Mouse (Mus musculus) heart, embryonic 12.5 days (tissue): ENCODE data around the gene Rdh9. TPM values are rescaled to one million over a fixed set of nuclear protein-coding genes. Genes with fewer than 3 reads are reported as not detected.
"Not testable (repeated sequence)": the region's sequence is repeated elsewhere in the genome, so short reads cannot be mapped to it uniquely, and the experiment has no call there.

Experiments used
- ATAC-seq: fragments of 200-750 bp; cut with Nextera tagmentation; 2 replicates; pipeline ENCODE4 v1.8.0; 2017; ENCODE audit warnings: moderate TSS enrichment, moderate library complexity; ENCODE audit not compliant: insufficient number of reproducible peaks, low FRiP score
- H3K27ac ChIP-seq: fragments of 300-500 bp; sonication (generic); 2 replicates; pipeline ENCODE4 v1.5.1; 2016; ENCODE audit warnings: mild to moderate bottlenecking, moderate library complexity; ENCODE audit not compliant: poor library complexity, severe bottlenecking
- H3K27me3 ChIP-seq: fragments of 300-500 bp; sonication (generic); replicated peaks from 2 replicates; pipeline ENCODE4 v1.6.1; 2016; ENCODE audit warnings: mild to moderate bottlenecking, moderate library complexity
- H3K36me3 ChIP-seq: fragments of 300-500 bp; sonication (generic); 2 replicates; pipeline ENCODE4 v1.6.1; 2016; ENCODE audit warnings: mild to moderate bottlenecking, moderate library complexity
- H3K4me1 ChIP-seq: fragments of 300-500 bp; sonication (generic); replicated peaks from 2 replicates; pipeline ENCODE4 v1.6.1; 2016; ENCODE audit warnings: mild to moderate bottlenecking
- H3K4me2 ChIP-seq: fragments of 300-500 bp; sonication (generic); 2 replicates; pipeline ENCODE4 v1.6.1; 2016; ENCODE audit warnings: mild to moderate bottlenecking, moderate library complexity
- H3K4me3 ChIP-seq: fragments of 300-500 bp; sonication (generic); 2 replicates; pipeline ENCODE4 v1.5.1; 2016; ENCODE audit warnings: mild to moderate bottlenecking
- H3K9ac ChIP-seq: fragments of 300-500 bp; sonication (generic); 2 replicates; pipeline ENCODE4 v1.6.1; 2016; ENCODE audit warnings: mild to moderate bottlenecking, moderate library complexity
- H3K9me3 ChIP-seq: fragments of 300-500 bp; sonication (generic); replicated peaks from 2 replicates; pipeline ENCODE4 v1.6.1; 2016; ENCODE audit warnings: mild to moderate bottlenecking, moderate library complexity
- WGBS: fragments of 180-500 bp; shearing (Covaris S2); methylation state at CpG from one replicate; pipeline ENCODE4 v1.1.7; 2016; 5-methylcytosine and 5-hydroxymethylcytosine counted together
- polyA plus RNA-seq: library from polyadenylated mRNA; unstranded; fragments of >200 nt; fragmentation: Nextera tagmentation; extraction: Ambion mirVana; gene quantifications from 2 replicates; pipeline ENCODE4 v1.2.1, GENCODE M21; 2016

The Rdh9 gene
- polyA plus RNA-seq, 1 experiment from 2014 or later, result 0.10 TPM

GRCm38 (mm10) chr10:127759181-127760110 lies 16.7 kb upstream of the Rdh9 start, which contains the start of the genes Rdh1 and Rdh16f1:
Gene Rdh1 (plus strand): TSS chr10:127759721.
Gene Rdh16f1 (plus strand): TSS chr10:127759787.
- no peak for ATAC-seq
- Histone ChIP-seq H3K4me2 (no peak within 1 kb of the TSS), H3K27me3 (no peaks in the 10 kb centered on the region; the same call in 1 of the 2 replicates), H3K36me3 (no peaks in the 10 kb centered on the region), H3K9ac (no peak within 1 kb of the TSS), H3K27ac (no peak within 1 kb of the TSS), H3K4me1 (peaks cover 14% of the 10 kb centered on the region; the same call in 1 of the 2 replicates), H3K9me3 (peaks cover 6% of the 10 kb centered on the region; the same call in 1 of the 2 replicates), H3K4me3 (no peak within 1 kb of the TSS)
- WGBS, result 64% methylated on average over 9 of the region's 9 CpGs

GRCm38 (mm10) chr10:127762926-127763325 lies 13.3 kb upstream of the Rdh9 start:
- H3K27me3 ChIP-seq, H3K9ac ChIP-seq, H3K27ac ChIP-seq, ATAC-seq, H3K9me3 ChIP-seq, H3K36me3 ChIP-seq, H3K4me3 ChIP-seq, H3K4me1 ChIP-seq, H3K4me2 ChIP-seq: not testable (repeated sequence)
- 85% methylated on average over 10 of the region's 10 CpGs for WGBS

- Histone ChIP-seq H3K4me3 (no peak overlapping the region), H3K9ac (no peak overlapping the region), H3K27me3 (no peaks in the 10 kb centered on the region; the same call in 1 of the 2 replicates), H3K4me2 (no peak overlapping the region), H3K4me1 (no peaks in the 10 kb centered on the region), H3K9me3 (no peaks in the 10 kb centered on the region), H3K27ac (no peak overlapping the region), H3K36me3 (no peaks in the 10 kb centered on the region)
- ATAC-seq, result no peak
- 68% methylated on average over 12 of the region's 12 CpGs for WGBS
Measured at GRCm38 (mm10) chr10:127763914-127764680, 12.1 kb upstream of the Rdh9 start.

- 61% methylated on average over 1 of the region's 1 CpGs for WGBS
- no peak for ATAC-seq
- Histone ChIP-seq H3K9me3 (no peaks in the 10 kb centered on the region), H3K4me1 (no peaks in the 10 kb centered on the region), H3K27me3 (no peaks in the 10 kb centered on the region; the same call in 1 of the 2 replicates), H3K36me3 (no peaks in the 10 kb centered on the region), H3K9ac (no peak overlapping the region), H3K4me3 (no peak overlapping the region), H3K4me2 (no peak overlapping the region), H3K27ac (no peak overlapping the region)
Measured at GRCm38 (mm10) chr10:127766564-127766963, 9.6 kb upstream of the Rdh9 start.

GRCm38 (mm10) chr10:127782321-127782720 lies 6.1 kb downstream of the Rdh9 start:
- not testable (repeated sequence) for H3K9ac ChIP-seq, H3K9me3 ChIP-seq, H3K27ac ChIP-seq, H3K4me3 ChIP-seq, ATAC-seq, H3K4me1 ChIP-seq, H3K27me3 ChIP-seq, H3K4me2 ChIP-seq, H3K36me3 ChIP-seq
- 92% methylated on average over 17 of the region's 17 CpGs for WGBS

- H3K27ac ChIP-seq, H3K9ac ChIP-seq, H3K36me3 ChIP-seq, H3K4me3 ChIP-seq, H3K4me1 ChIP-seq, H3K27me3 ChIP-seq, H3K4me2 ChIP-seq, ATAC-seq: not testable (repeated sequence)
- WGBS, result 88% methylated on average over 1 of the region's 1 CpGs
- H3K9me3 ChIP-seq, result peaks cover 11% of the 10 kb centered on the region; the same call in 1 of the 2 replicates
Measured at GRCm38 (mm10) chr10:127785411-127785810, 9.2 kb downstream of the Rdh9 start.

GRCm38 (mm10) chr10:127799295-127799694 lies 23.1 kb downstream of the Rdh9 start:
- H3K9me3 ChIP-seq, result peaks cover 12% of the 10 kb centered on the region
- H3K4me3 ChIP-seq, result no peak overlapping the region
- ATAC-seq, result no peak
- H3K27ac ChIP-seq, result no peak overlapping the region
- no peaks in the 10 kb centered on the region for H3K4me1 ChIP-seq
- WGBS, result 77% methylated on average over 1 of the region's 1 CpGs
- H3K27me3 ChIP-seq, result no peaks in the 10 kb centered on the region
- no peaks in the 10 kb centered on the region for H3K36me3 ChIP-seq
- no peak overlapping the region for H3K9ac ChIP-seq
- no peak overlapping the region for H3K4me2 ChIP-seq

GRCm38 (mm10) chr10:127800891-127801290 lies 24.7 kb downstream of the Rdh9 start, which contains the start of gene Rdh16:
Gene Rdh16 (plus strand): TSS chr10:127801152.
- Histone ChIP-seq H3K27ac (no peak within 1 kb of the TSS), H3K4me1 (no peaks in the 10 kb centered on the region), H3K4me2 (no peak within 1 kb of the TSS), H3K4me3 (no peak within 1 kb of the TSS), H3K9me3 (peaks cover 9% of the 10 kb centered on the region), H3K36me3 (no peaks in the 10 kb centered on the region), H3K27me3 (no peaks in the 10 kb centered on the region), H3K9ac (no peak within 1 kb of the TSS)
- WGBS, result 78% methylated on average over 6 of the region's 6 CpGs
- ATAC-seq, result no peak

- H3K4me2 ChIP-seq, result no peak overlapping the region
- H3K9me3 ChIP-seq, result peaks cover 5% of the 10 kb centered on the region
- H3K36me3 ChIP-seq, result no peaks in the 10 kb centered on the region
- no peak overlapping the region for H3K27ac ChIP-seq
- no peak overlapping the region for H3K4me3 ChIP-seq
- no peak overlapping the region for H3K9ac ChIP-seq
- no peaks in the 10 kb centered on the region for H3K27me3 ChIP-seq
- 74% methylated on average over 2 of the region's 2 CpGs for WGBS
- H3K4me1 ChIP-seq, result no peaks in the 10 kb centered on the region
- no peak for ATAC-seq
Measured at GRCm38 (mm10) chr10:127801612-127802011, 25.4 kb downstream of the Rdh9 start.

GRCm38 (mm10) chr10:127802236-127802635 lies 26.1 kb downstream of the Rdh9 start:
- 66% methylated on average over 5 of the region's 5 CpGs for WGBS
- Histone ChIP-seq H3K9me3 (no peaks in the 10 kb centered on the region), H3K4me1 (no peaks in the 10 kb centered on the region), H3K4me3 (no peak overlapping the region), H3K27ac (no peak overlapping the region), H3K27me3 (no peaks in the 10 kb centered on the region), H3K36me3 (no peaks in the 10 kb centered on the region), H3K9ac (no peak overlapping the region), H3K4me2 (no peak overlapping the region)
- ATAC-seq, result no peak

- no peaks in the 10 kb centered on the region for H3K36me3 ChIP-seq
- WGBS, result 68% methylated on average over 7 of the region's 7 CpGs
- no peaks in the 10 kb centered on the region for H3K9me3 ChIP-seq
- no peak overlapping the region for H3K4me3 ChIP-seq
- no peak overlapping the region for H3K27ac ChIP-seq
- H3K4me2 ChIP-seq, result no peak overlapping the region
- H3K4me1 ChIP-seq, result no peaks in the 10 kb centered on the region
- no peak overlapping the region for H3K9ac ChIP-seq
- H3K27me3 ChIP-seq, result no peaks in the 10 kb centered on the region
- no peak for ATAC-seq
Measured at GRCm38 (mm10) chr10:127804416-127804815, 28.2 kb downstream of the Rdh9 start.
